Mouse (Mus musculus): ENCODE data around the gene Il10rb. TPM values are rescaled to one million over a fixed set of nuclear protein-coding genes. Genes with fewer than 3 reads are reported as not detected.

Gene Il10rb
- polyA plus RNA-seq, 1 experiment from 2014 or later: 123 TPM

- no peaks in the 10 kb centered on the region for H3K27me3 ChIP-seq (replicated peaks; ENCODE audit: control insufficient read depth, insufficient read depth, low read length)
- peak overlapping the region; percentile 87 for H3K4me2 ChIP-seq (replicated peaks; ENCODE audit: low read depth)
- no peak for ATAC-seq
- H3K9ac ChIP-seq (ENCODE audit: low read depth, low read length): peak overlapping the region; percentile 86
- peak overlapping the region; percentile 98 for H3K27ac ChIP-seq (ENCODE audit: low read depth, low read length)
- TF ChIP-seq CTCF (IDR thresholded peaks at IDR 0.05; ENCODE audit: low read depth): no peak; the same call in 1 of the 2 replicates
- under 1% methylated on average over 13 of the region's 13 CpGs for WGBS
- no peaks in the 10 kb centered on the region for H3K9me3 ChIP-seq (ENCODE audit: control insufficient read depth)
- peaks cover 10% of the 10 kb centered on the region; the same call in 1 of the 2 replicates for H3K36me3 ChIP-seq (ENCODE audit: control insufficient read depth, insufficient read depth)
- H3K4me1 ChIP-seq (replicated peaks; ENCODE audit: control insufficient read depth, insufficient read depth, low read length): 0 out of 2 replicates have a peak, but pooled peaks cover 3% of the 10 kb centered on the region
- peak overlapping the region; percentile 85 for H3K4me3 ChIP-seq (ENCODE audit: low read depth, low read length)
Observed at GRCm38 (mm10) chr16:91406585-91407220, 739 bp downstream of the Il10rb start.

DNA sequence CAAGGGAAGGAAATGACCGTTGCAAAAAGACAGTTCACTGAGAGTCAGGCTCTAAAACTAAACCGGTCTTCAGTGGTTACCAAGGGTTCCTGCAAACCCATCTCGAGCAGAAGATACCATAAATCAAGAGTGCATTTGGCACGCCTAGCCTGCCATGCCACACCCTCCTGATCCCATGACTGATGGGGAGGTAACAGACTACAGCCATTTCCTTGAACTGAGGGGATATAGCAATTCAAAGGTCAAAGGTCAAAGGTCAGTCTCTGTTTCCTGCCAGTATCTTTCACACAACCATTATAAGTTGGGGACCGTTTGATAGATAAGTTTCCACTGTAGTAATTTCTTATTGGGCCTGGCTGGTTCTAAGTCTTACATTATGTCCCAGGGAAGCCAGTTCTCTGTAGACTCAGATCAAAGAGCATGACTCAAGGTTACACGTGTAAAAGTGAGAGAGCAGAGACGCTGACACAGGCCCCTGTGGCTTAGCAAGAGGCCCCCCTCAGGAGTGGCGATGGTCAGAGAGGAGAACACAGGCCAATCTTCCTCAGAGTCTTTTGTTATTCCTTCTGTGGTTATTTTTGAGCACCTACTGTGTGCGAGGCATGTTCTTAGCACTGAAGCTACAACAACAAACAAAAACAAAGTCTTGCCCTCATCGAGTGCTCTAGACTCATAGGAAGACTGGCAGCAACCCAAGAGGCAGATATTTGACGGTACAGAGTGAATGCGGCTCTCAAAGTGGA is 7.3 kb downstream of the Il10rb start:
- Histone ChIP-seq H3K27me3 (replicated peaks; ENCODE audit: control insufficient read depth, insufficient read depth, low read length) (no peaks in the 10 kb centered on the region), H3K4me2 (replicated peaks; ENCODE audit: low read depth) (no peak overlapping the region), H3K36me3 (ENCODE audit: control insufficient read depth, insufficient read depth) (peaks cover 52% of the 10 kb centered on the region), H3K4me1 (replicated peaks; ENCODE audit: control insufficient read depth, insufficient read depth, low read length) (peaks cover 7% of the 10 kb centered on the region; the same call in 1 of the 2 replicates), H3K4me3 (ENCODE audit: low read depth, low read length) (no peak overlapping the region), H3K9ac (ENCODE audit: low read depth, low read length) (no peak overlapping the region), H3K27ac (ENCODE audit: low read depth, low read length) (peak overlapping the region; percentile 78), H3K9me3 (ENCODE audit: control insufficient read depth) (no peaks in the 10 kb centered on the region)
- peak; percentile 73 for ATAC-seq
- WGBS: 26% methylated on average over 12 of the region's 12 CpGs
- no peak for TF ChIP-seq CTCF (IDR thresholded peaks at IDR 0.05; ENCODE audit: low read depth)

GRCm38 (mm10) chr16:91415391-91416189 is 9.6 kb downstream of the Il10rb start:
- H3K9me3 ChIP-seq (ENCODE audit: control insufficient read depth): no peaks in the 10 kb centered on the region
- 84% methylated on average over 9 of the region's 9 CpGs for WGBS
- ATAC-seq: no peak
- no peaks in the 10 kb centered on the region for H3K27me3 ChIP-seq (replicated peaks; ENCODE audit: control insufficient read depth, insufficient read depth, low read length)
- no peak overlapping the region for H3K4me3 ChIP-seq (ENCODE audit: low read depth, low read length)
- H3K4me1 ChIP-seq (replicated peaks; ENCODE audit: control insufficient read depth, insufficient read depth, low read length): peaks cover 7% of the 10 kb centered on the region; the same call in 1 of the 2 replicates
- no peak overlapping the region for H3K9ac ChIP-seq (ENCODE audit: low read depth, low read length)
- peaks cover 70% of the 10 kb centered on the region for H3K36me3 ChIP-seq (ENCODE audit: control insufficient read depth, insufficient read depth)
- no peak for TF ChIP-seq CTCF (IDR thresholded peaks at IDR 0.05; ENCODE audit: low read depth)
- H3K27ac ChIP-seq (ENCODE audit: low read depth, low read length): no peak overlapping the region
- no peak overlapping the region for H3K4me2 ChIP-seq (replicated peaks; ENCODE audit: low read depth)

GRCm38 (mm10) chr16:91416357-91416756 is 10.4 kb downstream of the Il10rb start:
- WGBS: 97% methylated on average over 6 of the region's 6 CpGs
- TF ChIP-seq CTCF (IDR thresholded peaks at IDR 0.05; ENCODE audit: low read depth): no peak
- no peak for ATAC-seq
- H3K4me1 ChIP-seq (replicated peaks; ENCODE audit: control insufficient read depth, insufficient read depth, low read length): peaks cover 7% of the 10 kb centered on the region; the same call in 1 of the 2 replicates
- H3K27me3 ChIP-seq (replicated peaks; ENCODE audit: control insufficient read depth, insufficient read depth, low read length): no peaks in the 10 kb centered on the region
- no peak overlapping the region for H3K4me3 ChIP-seq (ENCODE audit: low read depth, low read length)
- H3K9me3 ChIP-seq (ENCODE audit: control insufficient read depth): no peaks in the 10 kb centered on the region
- H3K9ac ChIP-seq (ENCODE audit: low read depth, low read length): no peak overlapping the region
- no peak overlapping the region for H3K27ac ChIP-seq (ENCODE audit: low read depth, low read length)
- H3K36me3 ChIP-seq (ENCODE audit: control insufficient read depth, insufficient read depth): peaks cover 78% of the 10 kb centered on the region
- H3K4me2 ChIP-seq (replicated peaks; ENCODE audit: low read depth): no peak overlapping the region

DNA sequence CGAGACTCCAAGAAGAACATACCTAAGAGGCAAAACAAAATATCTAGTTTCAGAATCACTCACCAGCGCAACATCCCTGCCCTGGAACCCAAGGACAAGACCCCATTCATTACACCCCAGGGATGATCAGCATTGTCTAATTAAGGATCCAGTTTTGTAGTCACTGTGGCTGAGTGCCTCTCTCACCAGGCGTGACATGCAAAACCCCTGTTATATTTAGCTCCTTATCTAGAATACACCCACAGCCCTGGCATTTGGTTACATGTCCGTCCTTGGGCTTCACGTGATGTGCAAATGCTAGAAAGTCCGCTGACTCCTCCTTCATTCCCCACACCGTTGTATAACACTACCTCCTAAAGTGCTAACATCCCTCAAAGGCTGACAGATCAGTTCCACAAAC is 11.0 kb downstream of the Il10rb start:
- H3K4me2 ChIP-seq (replicated peaks; ENCODE audit: low read depth): no peak overlapping the region
- no peak overlapping the region for H3K4me3 ChIP-seq (ENCODE audit: low read depth, low read length)
- H3K27ac ChIP-seq (ENCODE audit: low read depth, low read length): no peak overlapping the region
- peaks cover 7% of the 10 kb centered on the region; the same call in 1 of the 2 replicates for H3K4me1 ChIP-seq (replicated peaks; ENCODE audit: control insufficient read depth, insufficient read depth, low read length)
- no peak for TF ChIP-seq CTCF (IDR thresholded peaks at IDR 0.05; ENCODE audit: low read depth)
- H3K27me3 ChIP-seq (replicated peaks; ENCODE audit: control insufficient read depth, insufficient read depth, low read length): no peaks in the 10 kb centered on the region
- H3K9me3 ChIP-seq (ENCODE audit: control insufficient read depth): no peaks in the 10 kb centered on the region
- no peak overlapping the region for H3K9ac ChIP-seq (ENCODE audit: low read depth, low read length)
- WGBS: 66% methylated on average over 7 of the region's 7 CpGs
- no peak for ATAC-seq
- H3K36me3 ChIP-seq (ENCODE audit: control insufficient read depth, insufficient read depth): peaks cover 81% of the 10 kb centered on the region

DNA sequence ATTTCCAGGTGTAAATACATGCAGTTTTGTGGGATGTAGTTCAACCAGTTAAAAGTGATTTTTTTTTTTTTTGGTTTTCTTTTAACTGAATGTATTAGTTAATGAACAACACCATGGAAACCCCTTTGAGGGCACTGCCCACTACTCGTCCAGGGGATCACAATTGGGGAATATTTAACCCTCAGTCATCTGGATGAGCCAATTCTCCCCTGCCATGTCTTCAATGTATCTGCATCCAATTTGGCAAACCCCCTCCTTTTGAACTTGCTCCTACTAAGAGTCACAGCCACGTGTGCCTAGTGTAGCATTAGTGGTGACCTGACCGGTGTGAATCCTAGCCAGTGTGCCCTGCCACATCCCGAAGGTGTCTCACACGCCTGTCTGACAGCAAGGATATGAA is 12.6 kb downstream of the Il10rb start:
- H3K4me2 ChIP-seq (replicated peaks; ENCODE audit: low read depth): no peak overlapping the region
- WGBS: 77% methylated on average over 5 of the region's 5 CpGs
- no peak overlapping the region for H3K4me3 ChIP-seq (ENCODE audit: low read depth, low read length)
- 0 out of 2 replicates have a peak, but pooled peaks cover 1% of the 10 kb centered on the region for H3K4me1 ChIP-seq (replicated peaks; ENCODE audit: control insufficient read depth, insufficient read depth, low read length)
- TF ChIP-seq CTCF (IDR thresholded peaks at IDR 0.05; ENCODE audit: low read depth): no peak
- H3K9ac ChIP-seq (ENCODE audit: low read depth, low read length): no peak overlapping the region
- H3K27ac ChIP-seq (ENCODE audit: low read depth, low read length): no peak overlapping the region
- H3K9me3 ChIP-seq (ENCODE audit: control insufficient read depth): no peaks in the 10 kb centered on the region
- no peak for ATAC-seq
- peaks cover 86% of the 10 kb centered on the region for H3K36me3 ChIP-seq (ENCODE audit: control insufficient read depth, insufficient read depth)
- no peaks in the 10 kb centered on the region for H3K27me3 ChIP-seq (replicated peaks; ENCODE audit: control insufficient read depth, insufficient read depth, low read length)
